Mouse (Mus musculus) neural tube, embryonic 10.5 days (tissue): ENCODE measurements around the gene Klhl29.

Experiments used
- DNase-seq: peaks from one replicate; pipeline ENCODE4 v3.0.0-alpha.2; 2017; ENCODE audit warnings: low spot score; ENCODE audit errors: extremely low spot score

Gene Klhl29

GRCm38 (mm10) chr12:5255079-5255478, 120.4 kb downstream of the Klhl29 start:
- no peak for DNase-seq

- no peak for DNase-seq
These were observed 121.1 kb downstream of the Klhl29 start for GRCm38 (mm10) chr12:5254246-5254982.

GRCm38 (mm10) chr12:5253289-5254005, 122.0 kb downstream of the Klhl29 start:
- DNase-seq, result no peak

- DNase-seq, result no peak
These were observed 122.9 kb downstream of the Klhl29 start for GRCm38 (mm10) chr12:5252569-5252968.

GRCm38 (mm10) chr12:5250042-5250441, 125.4 kb downstream of the Klhl29 start:
- DNase-seq, result no peak

- no peak for DNase-seq
These were observed 126.4 kb downstream of the Klhl29 start for GRCm38 (mm10) chr12:5249068-5249467.

- DNase-seq, result no peak
These were observed 128.0 kb downstream of the Klhl29 start for GRCm38 (mm10) chr12:5247505-5247904.

GRCm38 (mm10) chr12:5246721-5247341, 128.7 kb downstream of the Klhl29 start:
- no peak for DNase-seq

- no peak for DNase-seq
These were observed 129.3 kb downstream of the Klhl29 start for GRCm38 (mm10) chr12:5246193-5246621.

GRCm38 (mm10) chr12:5245207-5245597, 130.3 kb downstream of the Klhl29 start:
- DNase-seq, result no peak

- DNase-seq, result no peak
These were observed 130.9 kb downstream of the Klhl29 start for GRCm38 (mm10) chr12:5244431-5245206.

- no peak for DNase-seq
These were observed 131.6 kb downstream of the Klhl29 start for GRCm38 (mm10) chr12:5243867-5244266.

- DNase-seq, result no peak
These were observed 132.0 kb downstream of the Klhl29 start for GRCm38 (mm10) chr12:5243449-5243848.

GRCm38 (mm10) chr12:5242551-5243330, 132.7 kb downstream of the Klhl29 start:
- DNase-seq, result no peak

GRCm38 (mm10) chr12:5239451-5240245, 135.8 kb downstream of the Klhl29 start:
- DNase-seq, result no peak

GRCm38 (mm10) chr12:5237078-5237477, 138.4 kb downstream of the Klhl29 start:
- DNase-seq, result no peak

GRCm38 (mm10) chr12:5235596-5235995, 139.9 kb downstream of the Klhl29 start:
- DNase-seq, result no peak

GRCm38 (mm10) chr12:5230504-5230903, 145.0 kb downstream of the Klhl29 start:
- DNase-seq, result no peak

GRCm38 (mm10) chr12:5226676-5227654, 148.5 kb downstream of the Klhl29 start:
- no peak for DNase-seq
